Mouse (Mus musculus) liver, postnatal 0 days (tissue): ENCODE measurements around the gene Cul9. TPM values are rescaled to one million over a fixed set of nuclear protein-coding genes. Genes with fewer than 3 reads are reported as not detected.

Experiments
- ATAC-seq: fragments of 200-750 bp; cut with Nextera tagmentation; 2 replicates; pipeline ENCODE4 v1.8.0; 2017; ENCODE audit warnings: mild to moderate bottlenecking, moderate library complexity
- DNase-seq: peaks from one replicate; pipeline ENCODE4 v3.0.0-alpha.2; 2016
- H3K27ac ChIP-seq: fragments of 300-500 bp; sonication (generic); 2 replicates; pipeline ENCODE4 v1.5.1; 2014; ENCODE audit warnings: antibody characterized with exemption, moderate library complexity, mild to moderate bottlenecking, low read depth
- H3K27me3 ChIP-seq: fragments of 300-500 bp; sonication (generic); 2 replicates; pipeline ENCODE4 v1.6.1; 2014; ENCODE audit warnings: low read length, control low read depth, mixed read lengths; ENCODE audit not compliant: insufficient read depth
- H3K36me3 ChIP-seq: fragments of 300-500 bp; sonication (generic); replicated peaks from 2 replicates; pipeline ENCODE4 v1.6.1; 2014; ENCODE audit warnings: mild to moderate bottlenecking, control low read depth, low read length, moderate library complexity, mixed read lengths; ENCODE audit not compliant: insufficient read depth
- H3K4me1 ChIP-seq: fragments of 300-500 bp; sonication (generic); 2 replicates; pipeline ENCODE4 v1.6.1; 2014; ENCODE audit warnings: antibody characterized with exemption, mild to moderate bottlenecking, control low read depth; ENCODE audit not compliant: insufficient read depth
- H3K4me2 ChIP-seq: fragments of 300-500 bp; sonication (generic); 2 replicates; pipeline ENCODE4 v1.6.1; 2014; ENCODE audit warnings: low read depth, mild to moderate bottlenecking, low read length, moderate library complexity, mixed read lengths
- H3K4me3 ChIP-seq: fragments of 300-500 bp; sonication (generic); 2 replicates; pipeline ENCODE4 v1.5.1; 2014; ENCODE audit warnings: low read depth, low read length
- H3K9ac ChIP-seq: fragments of 300-500 bp; sonication (generic); replicated peaks from 2 replicates; pipeline ENCODE4 v1.6.1; 2014; ENCODE audit warnings: mild to moderate bottlenecking, moderate library complexity
- H3K9me3 ChIP-seq: fragments of 300-500 bp; sonication (generic); 2 replicates; pipeline ENCODE4 v1.6.1; 2016; ENCODE audit warnings: mild to moderate bottlenecking, control low read depth, low read length, mixed read lengths
- CTCF ChIP-seq: sonication (generic); IDR thresholded peaks from 2 replicates; pipeline ENCODE4 v1.5.1; 2016; ENCODE audit warnings: antibody characterized with exemption, low read depth
- EP300 ChIP-seq: IDR thresholded peaks from 2 replicates; pipeline ENCODE4 v1.6.1; 2016; ENCODE audit warnings: antibody characterized with exemption, low read depth, mild to moderate bottlenecking
- WGBS: fragments of 180-500 bp; shearing (Covaris S2); extraction: QIAGEN DNeasy Blood & Tissue Kit; methylation state at CpG from one replicate; pipeline ENCODE4 v1.1.7; 2014; ENCODE audit not compliant: insufficient replicate concordance; 5-methylcytosine and 5-hydroxymethylcytosine counted together
- polyA plus RNA-seq: library from polyadenylated mRNA; unstranded; fragments of >200 nt; fragmentation: Nextera tagmentation; extraction: Ambion mirVana; gene quantifications from 2 replicates; pipeline ENCODE4 v1.2.1, GENCODE M21; 2015

The Cul9 gene
- polyA plus RNA-seq, 1 experiment from 2014 or later: 1.0 TPM

- Histone ChIP-seq H3K27me3 (0 out of 2 replicates have a peak, but pooled peaks cover 4% of the 10 kb centered on the region), H3K4me2 (no peak overlapping the region), H3K36me3 (no peaks in the 10 kb centered on the region)
Observed at GRCm38 (mm10) chr17:46476601-46477000, 69.6 kb downstream of the Cul9 start.

GRCm38 (mm10) chr17:46467830-46468229 is 78.4 kb downstream of the Cul9 start:
- no peak for ATAC-seq
- Histone ChIP-seq H3K9ac (no peak overlapping the region), H3K27ac (no peak overlapping the region), H3K4me2 (no peak overlapping the region), H3K9me3 (no peaks in the 10 kb centered on the region), H3K4me3 (no peak overlapping the region), H3K4me1 (no peaks in the 10 kb centered on the region), H3K36me3 (no peaks in the 10 kb centered on the region), H3K27me3 (no peaks in the 10 kb centered on the region)
- 72% methylated on average over 9 of the region's 9 CpGs for WGBS
- TF ChIP-seq EP300: no peak
- TF ChIP-seq CTCF: no peak
- DNase-seq: no peak

More at GRCm38 (mm10) chr17:46476601-46477000, 69.6 kb downstream of the Cul9 start:
- no peak overlapping the region for H3K27ac ChIP-seq
- no peak overlapping the region for H3K4me3 ChIP-seq
- H3K4me1 ChIP-seq: no peaks in the 10 kb centered on the region
- no peak overlapping the region for H3K9ac ChIP-seq
- no peak for ATAC-seq
- DNase-seq: no peak
- 72% methylated on average over 8 of the region's 8 CpGs for WGBS
- H3K9me3 ChIP-seq: no peaks in the 10 kb centered on the region
- no peak for TF ChIP-seq EP300
- no peak for TF ChIP-seq CTCF

- Histone ChIP-seq H3K9me3 (no peaks in the 10 kb centered on the region), H3K9ac (no peak overlapping the region), H3K27me3 (peaks cover 37% of the 10 kb centered on the region), H3K4me1 (peaks cover 3% of the 10 kb centered on the region; the same call in 1 of the 2 replicates), H3K27ac (no peak overlapping the region), H3K4me2 (no peak overlapping the region), H3K4me3 (no peak overlapping the region), H3K36me3 (no peaks in the 10 kb centered on the region)
- ATAC-seq: no peak; the same call in 1 of the 2 replicates
- 64% methylated on average over 5 of the region's 5 CpGs for WGBS
- DNase-seq: no peak
- TF ChIP-seq EP300 (no peak), CTCF (no peak)
Observed at GRCm38 (mm10) chr17:46462226-46462625, 84.0 kb downstream of the Cul9 start.

GRCm38 (mm10) chr17:46461347-46461746 is 84.8 kb downstream of the Cul9 start:
- Histone ChIP-seq H3K9me3 (no peaks in the 10 kb centered on the region), H3K36me3 (no peaks in the 10 kb centered on the region), H3K27ac (no peak overlapping the region), H3K4me3 (0 out of 2 replicates have a peak overlapping the region, but pooled peaks have one; percentile 19), H3K4me1 (peaks cover 3% of the 10 kb centered on the region; the same call in 1 of the 2 replicates), H3K4me2 (peak overlapping the region; percentile 53; the same call in 1 of the 2 replicates), H3K27me3 (peaks cover 39% of the 10 kb centered on the region), H3K9ac (no peak overlapping the region)
- TF ChIP-seq EP300 (no peak), CTCF (no peak)
- ATAC-seq (no peak), DNase-seq (no peak)
- WGBS: 17% methylated on average over 8 of the region's 8 CpGs

- 3% methylated on average over 28 of the region's 32 CpGs for WGBS
- no peaks in the 10 kb centered on the region for H3K36me3 ChIP-seq
- no peaks in the 10 kb centered on the region for H3K9me3 ChIP-seq
- ATAC-seq (no peak), DNase-seq (no peak)
- H3K4me3 ChIP-seq: peak overlapping the region; percentile 19; the same call in 1 of the 2 replicates
- TF ChIP-seq CTCF (no peak), EP300 (no peak)
- H3K27me3 ChIP-seq: peaks cover 45% of the 10 kb centered on the region
- no peak overlapping the region for H3K27ac ChIP-seq
- H3K4me1 ChIP-seq: peaks cover 3% of the 10 kb centered on the region; the same call in 1 of the 2 replicates
- H3K9ac ChIP-seq: no peak overlapping the region
- peak overlapping the region; percentile 53 for H3K4me2 ChIP-seq
Observed at GRCm38 (mm10) chr17:46460673-46461072, 85.5 kb downstream of the Cul9 start.

- TF ChIP-seq EP300 (no peak), CTCF (no peak)
- 41% methylated on average over 3 of the region's 3 CpGs for WGBS
- peaks cover 7% of the 10 kb centered on the region for H3K4me1 ChIP-seq
- H3K27me3 ChIP-seq: peaks cover 66% of the 10 kb centered on the region
- DNase-seq (no peak), ATAC-seq (no peak)
- no peak overlapping the region for H3K27ac ChIP-seq
- no peak overlapping the region for H3K4me3 ChIP-seq
- no peaks in the 10 kb centered on the region for H3K9me3 ChIP-seq
- H3K9ac ChIP-seq: no peak overlapping the region
- H3K36me3 ChIP-seq: no peaks in the 10 kb centered on the region
- no peak overlapping the region for H3K4me2 ChIP-seq
Observed at GRCm38 (mm10) chr17:46458439-46458838, 87.7 kb downstream of the Cul9 start.
